15 mouse cellular contexts compared by ENCODE assay signal in genomic region chr3:103385383-103386291, GRCm38 (mm10).
DNase-seq lines count a peak whose midpoint lies in the region; ATAC-seq lines count a peak whose summit lies in the region.
"Had no signal": no experiment of that assay in that cellular context is flagged by ENCODE, and none has a peak within 500 bp of the region (broad histone marks: within the 10 kb centered on the region; RNA-seq: fewer than 3 reads in every experiment).

No protein-coding gene starts in this region.

- intact Hi-C loops in heart, postnatal 25 days (cut with DNase I), result no loop called here

- no peak overlapping the region for H3K27ac ChIP-seq in forebrain, embryonic 14.5 days (ENCODE audit: low read depth, low read length)
- H3K27ac ChIP-seq: forebrain, embryonic 15.5 days; limb, embryonic 12.5 days; midbrain, embryonic 15.5 days had no signal

- peak; percentile 70 for ATAC-seq in inflammation-experienced regulatory T-cells, adult 6 months
- no peak for ATAC-seq in forebrain, embryonic 14.5 days
- ATAC-seq: forebrain, embryonic 15.5 days; midbrain, embryonic 15.5 days had no signal

- no peaks in the 10 kb centered on the region for H3K9me3 ChIP-seq in forebrain, embryonic 14.5 days (replicated peaks; ENCODE audit: control insufficient read depth, low read length)
- H3K9me3 ChIP-seq: forebrain, embryonic 15.5 days; G1E; midbrain, embryonic 15.5 days had no signal

- H3K36me3 ChIP-seq in forebrain, embryonic 14.5 days (ENCODE audit: control insufficient read depth, insufficient read depth, low read length), result no peaks in the 10 kb centered on the region
- H3K36me3 ChIP-seq: forebrain, embryonic 15.5 days; G1E; limb, embryonic 12.5 days; midbrain, embryonic 15.5 days had no signal

- H3K27me3 ChIP-seq in forebrain, embryonic 14.5 days (replicated peaks; ENCODE audit: control insufficient read depth, insufficient read depth, low read length), result no peaks in the 10 kb centered on the region
- H3K27me3 ChIP-seq: forebrain, embryonic 15.5 days; limb, embryonic 12.5 days; midbrain, embryonic 15.5 days had no signal

- no peak overlapping the region for H3K4me2 ChIP-seq in forebrain, embryonic 14.5 days (ENCODE audit: low read length)
- H3K4me2 ChIP-seq: forebrain, embryonic 15.5 days; limb, embryonic 12.5 days; midbrain, embryonic 15.5 days had no signal

- peak; percentile 47 to 56 for DNase-seq in spleen, postnatal 36 days (ENCODE audit: low spot score in 2 of 2)
- DNase-seq in spleen, postnatal 4 days (ENCODE audit: low spot score in 2 of 2), result no peak
- peak; percentile 71 to 81 for DNase-seq in natural killer cell, adult 2 months (ENCODE audit: low spot score in 2 of 2)
- no peak for DNase-seq in forebrain, embryonic 14.5 days (ENCODE audit: low spot score)
- DNase-seq in left cerebral cortex, adult 18-20 months (ENCODE audit: low spot score in 2 of 2), result no peak
- no peak for DNase-seq in heart, postnatal 25 days (ENCODE audit: low spot score)
- DNase-seq: adrenal gland, adult 2 months; embryo, embryonic 11 days; heart, postnatal 14 days; kidney, adult 2 months had no signal

- no peak overlapping the region for H3K9ac ChIP-seq in forebrain, embryonic 14.5 days (ENCODE audit: low read length)
- H3K9ac ChIP-seq: forebrain, embryonic 15.5 days; limb, embryonic 12.5 days; midbrain, embryonic 15.5 days had no signal

- H3K4me3 ChIP-seq in forebrain, embryonic 14.5 days (ENCODE audit: low read depth, low read length), result no peak overlapping the region
- H3K4me3 ChIP-seq: forebrain, embryonic 15.5 days; limb, embryonic 12.5 days; midbrain, embryonic 15.5 days had no signal

- no peaks in the 10 kb centered on the region for H3K4me1 ChIP-seq in forebrain, embryonic 14.5 days (ENCODE audit: control insufficient read depth, insufficient read depth, low read length)
- H3K4me1 ChIP-seq: limb, embryonic 12.5 days; midbrain, embryonic 15.5 days had no signal

- WGBS in forebrain, embryonic 14.5 days, result 93% methylated on average over 5 of the region's 5 CpGs

Comparison
In these comparisons a context has a peak if more than half of its experiments do, and no peak if none do; other contexts are left out.
1. DNase-seq: peak in spleen, postnatal 36 days (2 of 2) and natural killer cell, adult 2 months (2 of 2); none in spleen, postnatal 4 days (0 of 2), forebrain, embryonic 14.5 days (single experiment), left cerebral cortex, adult 18-20 months (0 of 2) and heart, postnatal 25 days (single experiment).